Mouse (Mus musculus) G1E (cell line): ENCODE results near the gene Tpcn1.

Experiments used
- CTCF ChIP-seq: IDR thresholded peaks from 2 replicates; pipeline ENCODE4 v1.5.1; 2012; ENCODE audit warnings: low read depth, low read length, inconsistent platforms, mixed read lengths
- GATA1 ChIP-seq: IDR thresholded peaks from 2 replicates; pipeline ENCODE4 v1.6.1; 2012; ENCODE audit warnings: borderline replicate concordance, low read length, inconsistent platforms, mixed read lengths
- GATA2 ChIP-seq: IDR thresholded peaks from 2 replicates; pipeline ENCODE4 v1.6.1; 2012; ENCODE audit warnings: low read depth, low read length, inconsistent platforms, borderline replicate concordance
- POLR2AphosphoS5 ChIP-seq: IDR thresholded peaks from 2 replicates; pipeline ENCODE4 v1.6.1; 2012; ENCODE audit warnings: low read depth, low read length, inconsistent platforms; ENCODE audit not compliant: insufficient replicate concordance
- TAL1 ChIP-seq: conservative IDR thresholded peaks from 2 replicates; pipeline ENCODE4 v1.6.1; 2012; ENCODE audit warnings: low read depth, low read length, inconsistent platforms, mixed read lengths

- no peak for TF ChIP-seq CTCF
- TF ChIP-seq GATA1 = no peak
- no peak for TF ChIP-seq GATA2
- TF ChIP-seq TAL1 = no peak
- no peak for TF ChIP-seq POLR2AphosphoS5
Measured at GRCm38 (mm10) chr5:120525737-120526136, 62.7 kb downstream of the Tpcn1 start.
